In genomic region chr19:5607705-5608410, GRCm38 (mm10) we compare ENCODE assay signal across 1 mouse cellular context.
TF ChIP-seq lines count a peak whose summit lies in the region.

No protein-coding gene starts in this region.

TF ChIP-seq in MEL, 35 proteins besides CTCF, POLR2A, EP300 and RAD21:
- peak; percentile 11; the same call in 1 of the 2 replicates for TF ChIP-seq ZMIZ1 (IDR thresholded peaks at IDR 0.05; ENCODE audit: low read depth, low read length)
- no peak for TF ChIP-seq NELFE (IDR thresholded peaks at IDR 0.05; ENCODE audit: low read depth, low read length)
